Mouse (Mus musculus) thymus, adult 18-20 months (tissue): ENCODE measurements around the gene Arvcf.

Source experiments
- DNase-seq, 2 experiments: peaks; one replicate each; pipeline ENCODE4 v3.0.0; 2022; ENCODE audit warnings: mixed read lengths in 2 of 2

Gene Arvcf

GRCm38 (mm10) chr16:18390399-18390798 lies 42.4 kb downstream of the Arvcf start:
- DNase-seq, result no peak

GRCm38 (mm10) chr16:18391127-18391526 lies 43.1 kb downstream of the Arvcf start:
- peak in 1 of 2 experiments; percentile 5 for DNase-seq

GRCm38 (mm10) chr16:18391728-18392127 lies 43.7 kb downstream of the Arvcf start:
- DNase-seq, result no peak

- peak; percentile 83 for DNase-seq
These were observed 44.8 kb downstream of the Arvcf start for GRCm38 (mm10) chr16:18392469-18393426.

GRCm38 (mm10) chr16:18393595-18393994 lies 45.6 kb downstream of the Arvcf start:
- no peak for DNase-seq

- no peak for DNase-seq
These were observed 46.1 kb downstream of the Arvcf start for GRCm38 (mm10) chr16:18394056-18394455.

- no peak for DNase-seq
These were observed 47.0 kb downstream of the Arvcf start for GRCm38 (mm10) chr16:18394777-18395619.

GRCm38 (mm10) chr16:18395620-18396036 lies 47.6 kb downstream of the Arvcf start:
- DNase-seq, result no peak

GRCm38 (mm10) chr16:18396201-18396600 lies 48.2 kb downstream of the Arvcf start:
- no peak for DNase-seq

GRCm38 (mm10) chr16:18396791-18397621 lies 49.0 kb downstream of the Arvcf start:
- no peak for DNase-seq

GRCm38 (mm10) chr16:18400028-18400427 lies 52.0 kb downstream of the Arvcf start:
- no peak for DNase-seq

- DNase-seq, result no peak
These were observed 52.7 kb downstream of the Arvcf start for GRCm38 (mm10) chr16:18400472-18401216.

GRCm38 (mm10) chr16:18403285-18403684 lies 55.3 kb downstream of the Arvcf start:
- DNase-seq, result no peak

GRCm38 (mm10) chr16:18405091-18405854 lies 57.3 kb downstream of the Arvcf start:
- no peak for DNase-seq

- DNase-seq, result no peak
These were observed 57.9 kb downstream of the Arvcf start for GRCm38 (mm10) chr16:18405876-18406275.

GRCm38 (mm10) chr16:18406293-18406692 lies 58.3 kb downstream of the Arvcf start:
- DNase-seq, result no peak

GRCm38 (mm10) chr16:18407912-18408311 lies 59.9 kb downstream of the Arvcf start:
- no peak for DNase-seq

- DNase-seq, result no peak
These were observed 61.8 kb downstream of the Arvcf start for GRCm38 (mm10) chr16:18409776-18410175.

GRCm38 (mm10) chr16:18410418-18410817 lies 62.4 kb downstream of the Arvcf start:
- no peak for DNase-seq

- no peak for DNase-seq
These were observed 63.2 kb downstream of the Arvcf start for GRCm38 (mm10) chr16:18411026-18411649.
